In genomic region chr10:71748557-71749493, GRCm38 (mm10) we compare ENCODE assay signal across 28 mouse cellular contexts.
DNase-seq lines count a peak whose midpoint lies in the region; ATAC-seq lines count a peak whose summit lies in the region.
"Had no signal": no experiment of that assay in that cellular context is flagged by ENCODE, and none has a peak within 500 bp of the region (broad histone marks: within the 10 kb centered on the region; RNA-seq: fewer than 3 reads in every experiment).

No protein-coding gene starts in this region.

- no peaks in the 10 kb centered on the region for H3K36me3 ChIP-seq in embryonic facial prominence, embryonic 14.5 days (ENCODE audit: control insufficient read depth, insufficient read depth, low read length)
- H3K36me3 ChIP-seq in embryonic facial prominence, embryonic 10.5 days (replicated peaks): no peaks in the 10 kb centered on the region
- H3K36me3 ChIP-seq in neural tube, embryonic 12.5 days: no peaks in the 10 kb centered on the region
- H3K36me3 ChIP-seq: hindbrain, embryonic 13.5 days; limb, embryonic 12.5 days; liver, embryonic 15.5 days had no signal

- no peaks in the 10 kb centered on the region for H3K9me3 ChIP-seq in embryonic facial prominence, embryonic 14.5 days (ENCODE audit: control insufficient read depth, low read length)
- H3K9me3 ChIP-seq in embryonic facial prominence, embryonic 10.5 days: no peaks in the 10 kb centered on the region
- no peaks in the 10 kb centered on the region for H3K9me3 ChIP-seq in neural tube, embryonic 12.5 days
- H3K9me3 ChIP-seq: hindbrain, embryonic 13.5 days; limb, embryonic 12.5 days; liver, embryonic 15.5 days had no signal

- no peak overlapping the region for H3K9ac ChIP-seq in embryonic facial prominence, embryonic 14.5 days (ENCODE audit: low read depth, low read length)
- no peak overlapping the region for H3K9ac ChIP-seq in neural tube, embryonic 12.5 days
- H3K9ac ChIP-seq: hindbrain, embryonic 13.5 days; limb, embryonic 12.5 days; liver, embryonic 15.5 days; lung, embryonic 14.5 days had no signal

- DNase-seq in embryonic facial prominence, embryonic 14.5 days (ENCODE audit: low spot score): peak; percentile 16
- no peak for DNase-seq in embryonic facial prominence, embryonic 10.5 days (ENCODE audit: low spot score)
- no peak for DNase-seq in neural tube, embryonic 10.5 days (ENCODE audit: extremely low spot score, low spot score)
- DNase-seq in left cerebral cortex, adult 11 months (ENCODE audit: low spot score): no peak
- DNase-seq in cerebellum, adult 8-10 months: no peak
- DNase-seq: adrenal gland, postnatal 36 days; cerebellum, adult 9-10 months; gastrocnemius, adult 2 months; gastrocnemius, postnatal 36 days; heart, adult 18-20 months; heart, postnatal 4 days; kidney, adult 8-10 months; kidney, postnatal 4 days; lung, embryonic 14.5 days; lung, postnatal 14 days; right cerebral cortex, adult 18-20 months; spleen, adult 18-20 months; thymus, adult 2 months; thymus, postnatal 36 days had no signal

- H3K27ac ChIP-seq in embryonic facial prominence, embryonic 14.5 days (replicated peaks; ENCODE audit: low read depth, low read length): no peak overlapping the region
- H3K27ac ChIP-seq in embryonic facial prominence, embryonic 10.5 days (replicated peaks): no peak overlapping the region
- H3K27ac ChIP-seq in neural tube, embryonic 12.5 days: no peak overlapping the region
- H3K27ac ChIP-seq in brown adipose tissue, adult 24 weeks (replicated peaks; ENCODE audit: low read depth, low read length): peak overlapping the region; percentile 60
- H3K27ac ChIP-seq: gastrocnemius, adult 2 months; hindbrain, embryonic 13.5 days; kidney, postnatal 0 days; limb, embryonic 12.5 days; liver, embryonic 15.5 days had no signal

- H3K4me1 ChIP-seq in embryonic facial prominence, embryonic 14.5 days (ENCODE audit: control insufficient read depth, insufficient read depth, low read length): no peaks in the 10 kb centered on the region
- 0 out of 2 replicates have a peak, but pooled peaks cover 3% of the 10 kb centered on the region for H3K4me1 ChIP-seq in embryonic facial prominence, embryonic 10.5 days
- no peaks in the 10 kb centered on the region for H3K4me1 ChIP-seq in neural tube, embryonic 12.5 days
- no peaks in the 10 kb centered on the region for H3K4me1 ChIP-seq in brown adipose tissue, adult 24 weeks (ENCODE audit: control insufficient read depth, insufficient read depth, insufficient read length, low read length)
- H3K4me1 ChIP-seq: limb, embryonic 12.5 days; liver, embryonic 15.5 days had no signal

- no peak overlapping the region for H3K4me2 ChIP-seq in embryonic facial prominence, embryonic 14.5 days (ENCODE audit: low read depth, low read length)
- no peak overlapping the region for H3K4me2 ChIP-seq in neural tube, embryonic 12.5 days (replicated peaks)
- H3K4me2 ChIP-seq: heart, embryonic 11.5 days; hindbrain, embryonic 13.5 days; limb, embryonic 12.5 days; liver, embryonic 15.5 days; lung, embryonic 14.5 days had no signal

- no peaks in the 10 kb centered on the region for H3K27me3 ChIP-seq in embryonic facial prominence, embryonic 14.5 days (replicated peaks; ENCODE audit: control insufficient read depth, insufficient read depth, low read length)
- no peaks in the 10 kb centered on the region for H3K27me3 ChIP-seq in embryonic facial prominence, embryonic 10.5 days (replicated peaks; ENCODE audit: low read depth, poor library complexity, severe bottlenecking)
- H3K27me3 ChIP-seq in neural tube, embryonic 12.5 days (replicated peaks): no peaks in the 10 kb centered on the region
- H3K27me3 ChIP-seq: hindbrain, embryonic 13.5 days; limb, embryonic 12.5 days; liver, embryonic 15.5 days had no signal

- no peak overlapping the region for H3K4me3 ChIP-seq in embryonic facial prominence, embryonic 14.5 days (ENCODE audit: low read depth, low read length)
- H3K4me3 ChIP-seq in embryonic facial prominence, embryonic 10.5 days: no peak overlapping the region
- no peak overlapping the region for H3K4me3 ChIP-seq in neural tube, embryonic 12.5 days
- H3K4me3 ChIP-seq in brown adipose tissue, adult 24 weeks (ENCODE audit: insufficient read depth, low read depth, low read length): no peak overlapping the region
- H3K4me3 ChIP-seq: gastrocnemius, adult 2 months; hindbrain, embryonic 13.5 days; limb, embryonic 12.5 days; liver, embryonic 15.5 days had no signal

- ATAC-seq in embryonic facial prominence, embryonic 14.5 days (ENCODE audit: low read depth): peak; percentile 57; the same call in 1 of the 2 replicates
- ATAC-seq in neural tube, embryonic 12.5 days (ENCODE audit: low FRiP score, low read depth): peak; percentile 50; the same call in 1 of the 2 replicates
- ATAC-seq: intestine, embryonic 16.5 days; Patski had no signal

- 60% methylated on average over 8 of the region's 8 CpGs for WGBS in embryonic facial prominence, embryonic 14.5 days
- WGBS in embryonic facial prominence, embryonic 10.5 days: 78% methylated on average over 8 of the region's 8 CpGs
- WGBS in neural tube, embryonic 12.5 days: 64% methylated on average over 8 of the region's 8 CpGs
